Comparison of ENCODE assay signal across 13 mouse cellular contexts in the genomic region with DNA sequence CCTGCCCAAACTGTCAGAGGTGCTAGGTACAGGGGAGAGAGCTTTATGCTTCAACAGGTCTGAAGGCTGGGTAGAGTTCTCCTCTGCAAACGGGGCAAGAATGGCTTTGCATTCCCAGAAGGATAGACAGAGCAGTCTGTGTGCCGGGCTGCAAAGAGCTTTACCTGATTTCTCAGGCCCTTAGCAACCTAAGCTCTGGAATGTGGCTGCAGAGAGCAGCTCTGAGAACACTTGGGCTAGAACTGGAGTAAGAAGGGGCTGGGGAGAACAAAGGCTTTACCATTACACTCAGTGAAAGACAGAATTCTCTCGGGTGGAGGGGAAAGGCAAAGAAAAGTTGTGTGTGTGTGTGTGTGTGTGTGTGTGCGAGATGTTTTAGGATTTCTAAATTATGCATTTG. TPM values are rescaled to one million over a fixed set of nuclear protein-coding genes. Genes with fewer than 3 reads are reported as not detected.
DNase-seq lines count a peak whose midpoint lies in the region; ATAC-seq and TF ChIP-seq lines count a peak whose summit lies in the region.
"Had no signal": no experiment of that assay in that cellular context is flagged by ENCODE, and none has a peak within 500 bp of the region (broad histone marks: within the 10 kb centered on the region; RNA-seq: fewer than 3 reads in every experiment).

No protein-coding gene starts in this region.

- H3K4me3 ChIP-seq in heart, embryonic 11.5 days (ENCODE audit: low read depth, low read length): no peak overlapping the region
- no peak overlapping the region for H3K4me3 ChIP-seq in testis, adult 2 months (ENCODE audit: control insufficient read depth, low read depth, low read length)
- no peak overlapping the region for H3K4me3 ChIP-seq in limb, embryonic 13.5 days
- H3K4me3 ChIP-seq in stomach, embryonic 16.5 days (replicated peaks; ENCODE audit: low read length): no peak overlapping the region

- TF ChIP-seq POLR2A in testis, adult 2 months (IDR thresholded peaks at IDR 0.05; ENCODE audit: control insufficient read depth, low read depth, low read length): no peak

- 44% methylated on average over 4 of the region's 4 CpGs for WGBS in heart, embryonic 11.5 days (ENCODE audit: insufficient replicate concordance)
- WGBS in limb, embryonic 13.5 days: 38% methylated on average over 4 of the region's 4 CpGs
- WGBS in stomach, embryonic 16.5 days: 50% methylated on average over 4 of the region's 4 CpGs

- no peak for ATAC-seq in heart, embryonic 11.5 days (replicated peaks; ENCODE audit: insufficient number of reproducible peaks, low FRiP score, low TSS enrichment)
- ATAC-seq in limb, embryonic 13.5 days (ENCODE audit: low FRiP score, low read depth): peak; percentile 13; the same call in 1 of the 2 replicates
- ATAC-seq in stomach, embryonic 16.5 days (ENCODE audit: insufficient read depth, low FRiP score): no peak
- ATAC-seq: liver, postnatal 0 days had no signal

- H3K4me1 ChIP-seq in heart, embryonic 11.5 days (ENCODE audit: control insufficient read depth, insufficient read depth, low read length): peaks cover 18% of the 10 kb centered on the region
- H3K4me1 ChIP-seq in testis, adult 2 months (ENCODE audit: control insufficient read depth, insufficient read depth, low read length): no peaks in the 10 kb centered on the region; the same call in 1 of the 2 replicates
- H3K4me1 ChIP-seq in limb, embryonic 13.5 days: peaks cover 23% of the 10 kb centered on the region
- H3K4me1 ChIP-seq in stomach, embryonic 16.5 days (ENCODE audit: control insufficient read depth, insufficient read depth, low read length): peaks cover 9% of the 10 kb centered on the region

- no peak for TF ChIP-seq CTCF in testis, adult 2 months (IDR thresholded peaks at IDR 0.05; ENCODE audit: control insufficient read depth, insufficient read depth, insufficient replicate concordance, low read depth, low read length)

- intact Hi-C loops in heart, postnatal 36 days (cut with DNase I): no loop called here
- intact Hi-C loops in left cerebral cortex, postnatal 36 days (cut with DNase I): no loop called here

- no peak for DNase-seq in heart, postnatal 36 days
- DNase-seq in testis, postnatal 14 days (ENCODE audit: low spot score): no peak
- no peak for DNase-seq in left cerebral cortex, postnatal 36 days (ENCODE audit: low spot score in 2 of 2)
- no peak for DNase-seq in frontal cortex, postnatal 14 days (ENCODE audit: low spot score in 2 of 2)
- DNase-seq: B cell, adult 2 months; cerebellum, adult 8-10 months; gastrocnemius, postnatal 14 days; kidney, postnatal 14 days; liver, postnatal 0 days had no signal

- peak overlapping the region; percentile 64; the same call in 1 of the 2 replicates for H3K27ac ChIP-seq in heart, embryonic 11.5 days (ENCODE audit: low read depth, low read length)
- H3K27ac ChIP-seq in testis, adult 2 months (ENCODE audit: control insufficient read depth, insufficient read depth, low read depth, low read length): peak overlapping the region; percentile 34; the same call in 1 of the 2 replicates
- H3K27ac ChIP-seq in limb, embryonic 13.5 days: peak overlapping the region; percentile 83
- H3K27ac ChIP-seq in stomach, embryonic 16.5 days (ENCODE audit: low read length): 0 out of 2 replicates have a peak overlapping the region, but pooled peaks have one; percentile 5

- H3K4me2 ChIP-seq in heart, embryonic 11.5 days: peak overlapping the region; percentile 44; the same call in 1 of the 2 replicates
- H3K4me2 ChIP-seq in limb, embryonic 13.5 days (replicated peaks): peak overlapping the region; percentile 29; the same call in 1 of the 2 replicates
- H3K4me2 ChIP-seq in stomach, embryonic 16.5 days (ENCODE audit: low read depth, low read length): no peak overlapping the region

- no peaks in the 10 kb centered on the region for H3K36me3 ChIP-seq in heart, embryonic 11.5 days (ENCODE audit: control insufficient read depth, insufficient read depth, low read length)
- no peaks in the 10 kb centered on the region for H3K36me3 ChIP-seq in testis, adult 2 months (ENCODE audit: control insufficient read depth, insufficient read depth, low read length)
- no peaks in the 10 kb centered on the region for H3K36me3 ChIP-seq in limb, embryonic 13.5 days
- H3K36me3 ChIP-seq in stomach, embryonic 16.5 days (ENCODE audit: control insufficient read depth, insufficient read depth, low read length): no peaks in the 10 kb centered on the region

- peak overlapping the region; percentile 46; the same call in 1 of the 2 replicates for H3K9ac ChIP-seq in heart, embryonic 11.5 days (ENCODE audit: low read depth, low read length)
- H3K9ac ChIP-seq in limb, embryonic 13.5 days: no peak overlapping the region
- peak overlapping the region; percentile 23; the same call in 1 of the 2 replicates for H3K9ac ChIP-seq in stomach, embryonic 16.5 days (ENCODE audit: low read length)
- H3K9ac ChIP-seq: liver, postnatal 0 days had no signal

- H3K27me3 ChIP-seq in heart, embryonic 11.5 days (ENCODE audit: control insufficient read depth, insufficient read depth, low read length): no peaks in the 10 kb centered on the region
- H3K27me3 ChIP-seq in testis, adult 2 months (ENCODE audit: control insufficient read depth, insufficient read depth, low read length): no peaks in the 10 kb centered on the region
- no peaks in the 10 kb centered on the region for H3K27me3 ChIP-seq in limb, embryonic 13.5 days
- no peaks in the 10 kb centered on the region for H3K27me3 ChIP-seq in stomach, embryonic 16.5 days (ENCODE audit: control insufficient read depth, insufficient read depth, low read length)

- H3K9me3 ChIP-seq in heart, embryonic 11.5 days (replicated peaks; ENCODE audit: control insufficient read depth, low read length): no peaks in the 10 kb centered on the region
- H3K9me3 ChIP-seq in limb, embryonic 13.5 days: no peaks in the 10 kb centered on the region
- no peaks in the 10 kb centered on the region for H3K9me3 ChIP-seq in stomach, embryonic 16.5 days (replicated peaks; ENCODE audit: control insufficient read depth, low read length)

RNA-seq across cellular contexts. Expression of gene Rars, which starts 59.1 kb away (rescaled TPM):
- 82.4 and 89.2 TPM in 2 replicates for polyA plus RNA-seq in heart, embryonic 11.5 days (2014; fragmentation: Nextera tagmentation; extraction: Ambion mirVana)
- total RNA-seq in heart, postnatal 36 days (2021): 10 to 100 TPM; 34.8 to 34.9 TPM
- polyA plus RNA-seq in testis, adult 2 months (2012; rRNA removed): 8.6 and 9.3 TPM in 2 replicates
- polyA plus RNA-seq in limb, embryonic 13.5 days (2015; fragmentation: Nextera tagmentation; extraction: Ambion mirVana): 88.4 and 90.7 TPM in 2 replicates
- polyA plus RNA-seq in stomach, embryonic 16.5 days (2015; fragmentation: Nextera tagmentation; extraction: Ambion mirVana): 90.1 and 92.1 TPM in 2 replicates
- total RNA-seq in left cerebral cortex, postnatal 36 days (2021): 10 to 100 TPM; 42.4 to 46.8 TPM

Comparison
In these comparisons a context has a peak if more than half of its experiments do, and no peak if none do; other contexts are left out.
1. H3K27ac ChIP-seq: peak in every context shown above with its lines; median percentile 83 in limb, embryonic 13.5 days; 64 in heart, embryonic 11.5 days; 34 in testis, adult 2 months; 5 in stomach, embryonic 16.5 days.